Mouse (Mus musculus) stomach, postnatal 0 days (tissue): Measurements from ENCODE around the gene Exosc1. TPM values are rescaled to one million over a fixed set of nuclear protein-coding genes. Genes with fewer than 3 reads are reported as not detected.

Experiments used
- ATAC-seq: fragments of 200-750 bp; cut with Nextera tagmentation; 2 replicates; pipeline ENCODE4 v1.8.0; 2017; ENCODE audit not compliant: low FRiP score, low TSS enrichment
- DNase-seq: peaks from one replicate; pipeline ENCODE4 v3.0.0-alpha.2; 2016; ENCODE audit warnings: low spot score
- H3K27ac ChIP-seq: fragments of 300-500 bp; sonication (generic); replicated peaks from 2 replicates; pipeline ENCODE4 v1.5.1; 2014; ENCODE audit warnings: mild to moderate bottlenecking, control low read depth
- H3K27me3 ChIP-seq: fragments of 300-500 bp; sonication (generic); 2 replicates; pipeline ENCODE4 v1.6.1; 2014; ENCODE audit warnings: low read length; ENCODE audit not compliant: control insufficient read depth, insufficient read depth
- H3K36me3 ChIP-seq: fragments of 300-500 bp; sonication (generic); 2 replicates; pipeline ENCODE4 v1.6.1; 2014; ENCODE audit warnings: low read length, mixed read lengths; ENCODE audit not compliant: control insufficient read depth, insufficient read depth
- H3K4me1 ChIP-seq: fragments of 300-500 bp; sonication (generic); replicated peaks from 2 replicates; pipeline ENCODE4 v1.6.1; 2014; ENCODE audit warnings: antibody characterized with exemption; ENCODE audit not compliant: control insufficient read depth, insufficient read depth
- H3K4me2 ChIP-seq: fragments of 300-500 bp; sonication (generic); replicated peaks from 2 replicates; pipeline ENCODE4 v1.6.1; 2014; ENCODE audit warnings: low read depth, mild to moderate bottlenecking, control low read depth, moderate library complexity
- H3K4me3 ChIP-seq: fragments of 300-500 bp; sonication (generic); 2 replicates; pipeline ENCODE4 v1.5.1; 2014; ENCODE audit warnings: low read depth, low read length, control low read depth
- H3K9ac ChIP-seq: fragments of 300-500 bp; sonication (generic); 2 replicates; pipeline ENCODE4 v1.6.1; 2014; ENCODE audit warnings: mild to moderate bottlenecking, low read length, control low read depth, mixed read lengths
- H3K9me3 ChIP-seq: fragments of 300-500 bp; sonication (generic); 2 replicates; pipeline ENCODE4 v1.6.1; 2016; ENCODE audit warnings: low read length; ENCODE audit not compliant: control insufficient read depth
- CTCF ChIP-seq: IDR thresholded peaks from 2 replicates; pipeline ENCODE4 v1.5.1; 2016; ENCODE audit warnings: antibody characterized with exemption, low read depth, mild to moderate bottlenecking, moderate library complexity
- EP300 ChIP-seq: optimal IDR thresholded peaks from 2 replicates; pipeline ENCODE3; 2016; ENCODE audit warnings: antibody characterized with exemption
- WGBS: fragments of 180-500 bp; shearing (Covaris S2); extraction: QIAGEN DNeasy Blood & Tissue Kit; methylation state at CpG from one replicate; pipeline ENCODE4 v1.1.7; 2014; 5-methylcytosine and 5-hydroxymethylcytosine counted together
- polyA plus RNA-seq: library from polyadenylated mRNA; unstranded; fragments of >200 nt; fragmentation: Nextera tagmentation; extraction: Ambion mirVana; gene quantifications from 2 replicates; pipeline ENCODE4 v1.2.1, GENCODE M21; 2015

The Exosc1 gene
- polyA plus RNA-seq, 1 experiment from 2014 or later: 47.2 TPM

DNA sequence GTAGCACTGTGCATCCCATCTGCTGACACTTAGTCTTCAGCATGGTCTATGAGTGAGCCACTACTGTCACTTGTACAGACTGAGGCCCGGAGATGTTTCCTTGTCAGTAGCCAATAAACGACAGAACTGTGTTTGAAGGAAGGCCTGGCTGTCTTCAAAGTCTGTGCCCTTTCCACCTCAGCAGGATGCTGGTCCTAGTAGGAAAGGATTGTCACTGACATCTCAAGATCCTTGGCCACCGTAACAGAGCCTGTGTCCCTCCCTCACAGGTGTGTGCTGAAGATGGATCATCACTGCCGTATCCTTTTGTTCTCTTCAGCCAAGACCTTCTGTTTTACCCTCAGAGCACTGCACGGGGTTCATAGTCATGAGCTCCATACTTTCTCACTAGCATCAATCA is 5.3 kb upstream of the Exosc1 start:
- WGBS: 91% methylated on average over 5 of the region's 5 CpGs
- H3K27me3 ChIP-seq: no peaks in the 10 kb centered on the region
- DNase-seq (no peak), ATAC-seq (no peak)
- H3K9me3 ChIP-seq: no peaks in the 10 kb centered on the region
- H3K36me3 ChIP-seq: peaks cover 15% of the 10 kb centered on the region
- H3K9ac ChIP-seq: no peak overlapping the region
- H3K4me1 ChIP-seq: no peaks in the 10 kb centered on the region; the same call in 1 of the 2 replicates
- no peak overlapping the region for H3K27ac ChIP-seq
- no peak overlapping the region for H3K4me3 ChIP-seq
- H3K4me2 ChIP-seq: no peak overlapping the region
- TF ChIP-seq CTCF (no peak), EP300 (no peak)

DNA sequence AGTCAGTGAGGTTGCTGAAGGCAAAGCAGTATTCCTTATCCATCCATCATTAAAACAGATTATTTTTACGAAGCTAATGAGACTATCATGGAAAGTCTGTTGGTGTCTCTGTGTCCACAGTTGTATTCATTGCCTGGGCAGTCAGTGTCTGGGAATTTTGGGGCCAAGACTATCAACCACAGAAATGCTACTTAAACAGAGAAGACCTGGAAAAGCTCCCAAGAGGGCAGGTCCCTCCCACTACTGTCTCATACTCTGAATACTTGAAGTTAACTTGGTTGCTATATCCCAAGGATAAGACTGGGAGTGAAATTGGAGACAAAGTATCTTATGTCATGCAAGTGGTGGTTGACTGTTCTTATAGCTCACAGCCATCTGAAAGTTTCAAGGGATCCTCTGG is 2.7 kb upstream of the Exosc1 start:
- no peak overlapping the region for H3K4me3 ChIP-seq
- H3K36me3 ChIP-seq: peaks cover 11% of the 10 kb centered on the region
- no peaks in the 10 kb centered on the region for H3K27me3 ChIP-seq
- no peak overlapping the region for H3K27ac ChIP-seq
- no peak overlapping the region for H3K4me2 ChIP-seq
- DNase-seq (no peak), ATAC-seq (no peak)
- TF ChIP-seq EP300 (no peak), CTCF (no peak)
- H3K9ac ChIP-seq: no peak overlapping the region
- H3K9me3 ChIP-seq: no peaks in the 10 kb centered on the region
- WGBS: 86% methylated on average over 1 of the region's 1 CpGs
- no peaks in the 10 kb centered on the region; the same call in 1 of the 2 replicates for H3K4me1 ChIP-seq

DNA sequence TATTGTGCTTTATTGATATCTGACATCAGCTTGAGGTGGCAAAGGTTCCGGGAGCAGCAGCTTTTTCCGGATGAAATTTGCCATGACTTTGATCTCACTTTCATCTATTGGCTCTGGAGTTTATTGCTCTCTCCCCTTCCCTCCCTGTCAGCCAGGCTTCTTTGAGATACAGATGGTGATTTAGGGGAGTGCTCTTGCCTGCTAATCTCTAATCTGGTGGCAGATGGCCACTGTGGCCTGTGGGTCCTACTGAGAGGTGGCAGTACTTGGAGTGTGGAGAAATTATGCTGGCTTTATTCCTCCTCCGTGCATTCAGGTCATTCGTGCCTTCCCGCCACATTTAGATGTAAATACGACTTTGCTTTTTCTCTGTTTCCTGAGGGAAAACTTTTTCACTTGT is 901 bp upstream of the Exosc1 start:
- TF ChIP-seq CTCF: no peak
- no peak for TF ChIP-seq EP300
- DNase-seq: no peak
- Histone ChIP-seq H3K4me3 (peak overlapping the region; percentile 84), H3K9ac (peak overlapping the region; percentile 77), H3K4me2 (peak overlapping the region; percentile 69), H3K36me3 (peaks cover 11% of the 10 kb centered on the region; the same call in 1 of the 2 replicates), H3K27me3 (no peaks in the 10 kb centered on the region), H3K9me3 (no peaks in the 10 kb centered on the region), H3K4me1 (no peaks in the 10 kb centered on the region; the same call in 1 of the 2 replicates), H3K27ac (no peak overlapping the region)
- 26% methylated on average over 6 of the region's 6 CpGs for WGBS
- no peak for ATAC-seq

DNA sequence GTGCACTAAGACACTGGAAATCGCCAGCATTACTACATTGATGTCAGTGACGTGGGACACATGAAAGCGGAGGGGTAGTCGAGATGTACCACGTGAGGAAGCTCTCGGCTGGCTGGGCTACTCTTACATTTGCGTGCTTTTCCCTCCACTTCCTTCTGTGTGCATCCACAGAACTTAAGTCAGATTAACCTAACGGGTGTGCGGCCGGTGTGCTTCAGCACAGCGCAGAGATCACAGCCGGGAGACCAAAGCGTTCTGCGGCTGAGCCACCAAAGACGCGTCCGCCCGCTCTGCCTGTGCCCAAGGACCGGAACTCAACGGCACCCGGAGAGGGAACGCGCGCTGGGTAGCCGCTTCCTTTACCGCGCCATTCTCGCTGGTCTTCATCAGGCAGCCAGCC is 537 bp downstream of the Exosc1 start:
- TF ChIP-seq CTCF (no peak), EP300 (no peak)
- Histone ChIP-seq H3K4me1 (no peaks in the 10 kb centered on the region; the same call in 1 of the 2 replicates), H3K27me3 (no peaks in the 10 kb centered on the region), H3K36me3 (peaks cover 10% of the 10 kb centered on the region; the same call in 1 of the 2 replicates), H3K9ac (peak overlapping the region; percentile 71), H3K4me2 (peak overlapping the region; percentile 90), H3K9me3 (no peaks in the 10 kb centered on the region), H3K4me3 (peak overlapping the region; percentile 84), H3K27ac (0 out of 2 replicates have a peak overlapping the region, but pooled peaks have one; percentile 24)
- ATAC-seq (peak; percentile 8; the same call in 1 of the 2 replicates), DNase-seq (no peak)
- WGBS: 0% methylated on average over 28 of the region's 28 CpGs

DNA sequence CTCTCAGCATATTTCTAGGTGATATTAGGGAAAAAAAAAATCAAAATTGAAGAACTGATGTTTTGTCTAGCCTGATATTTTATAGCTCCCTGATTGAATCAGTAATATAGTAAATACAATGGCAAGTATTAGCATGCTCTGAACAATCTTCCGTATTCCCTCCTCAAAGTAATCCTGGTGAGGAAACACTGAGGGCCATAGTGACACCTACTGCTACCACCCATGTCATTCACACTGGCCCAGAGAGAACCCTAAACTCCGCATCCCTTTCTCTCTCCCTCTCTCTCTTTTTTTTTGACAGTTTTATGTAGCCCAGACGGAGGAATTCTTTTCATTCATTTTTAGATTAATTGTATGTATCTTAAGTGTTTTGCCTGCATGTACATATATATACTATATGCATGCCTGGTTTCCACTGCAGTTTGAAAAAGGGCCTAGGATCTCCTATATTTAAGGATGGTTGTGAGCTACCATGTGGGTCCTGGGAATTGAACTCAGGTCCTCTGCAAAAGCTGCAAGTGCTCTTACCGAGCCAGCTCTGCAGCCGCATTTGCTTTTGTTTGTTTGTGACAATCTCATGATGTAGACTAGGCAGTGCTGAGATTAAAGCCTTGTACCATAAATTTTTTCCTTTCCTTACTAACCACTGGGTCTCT is 12.7 kb downstream of the Exosc1 start:
- ATAC-seq (no peak), DNase-seq (no peak)
- no peaks in the 10 kb centered on the region for H3K9me3 ChIP-seq
- no peak overlapping the region for H3K4me2 ChIP-seq
- no peak overlapping the region for H3K27ac ChIP-seq
- no peak overlapping the region for H3K9ac ChIP-seq
- no peak overlapping the region for H3K4me3 ChIP-seq
- WGBS: 78% methylated on average over 5 of the region's 5 CpGs
- no peaks in the 10 kb centered on the region for H3K4me1 ChIP-seq
- H3K36me3 ChIP-seq: peaks cover 20% of the 10 kb centered on the region
- no peaks in the 10 kb centered on the region for H3K27me3 ChIP-seq
- TF ChIP-seq CTCF: no peak
- TF ChIP-seq EP300: no peak

DNA sequence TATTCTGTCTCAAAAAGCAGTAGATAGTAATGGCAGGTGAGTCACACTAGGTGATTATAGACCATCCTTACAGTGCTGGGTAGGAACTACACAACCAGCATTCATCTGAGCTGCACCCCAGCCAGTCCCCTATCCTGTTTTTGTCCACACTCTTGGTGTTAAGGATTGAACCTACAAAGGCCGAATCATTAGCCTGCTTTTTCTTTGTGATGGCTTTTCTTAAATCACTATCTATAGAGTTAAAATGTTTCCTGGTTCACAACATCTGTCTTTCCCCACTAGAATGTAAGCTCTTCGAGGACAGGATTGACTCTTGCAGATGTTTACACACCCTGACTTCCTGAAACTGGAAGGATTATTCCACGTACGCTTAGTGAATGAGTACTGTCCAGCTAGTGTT is 13.8 kb downstream of the Exosc1 start:
- no peak for DNase-seq
- WGBS: 59% methylated on average over 4 of the region's 4 CpGs
- peaks cover 20% of the 10 kb centered on the region for H3K36me3 ChIP-seq
- H3K4me2 ChIP-seq: no peak overlapping the region
- H3K4me1 ChIP-seq: no peaks in the 10 kb centered on the region
- no peak for ATAC-seq
- no peak overlapping the region for H3K9ac ChIP-seq
- no peak for TF ChIP-seq CTCF
- TF ChIP-seq EP300: no peak
- no peaks in the 10 kb centered on the region for H3K27me3 ChIP-seq
- no peak overlapping the region for H3K27ac ChIP-seq
- no peak overlapping the region for H3K4me3 ChIP-seq
- H3K9me3 ChIP-seq: no peaks in the 10 kb centered on the region
